Mouse (Mus musculus) cortical plate, adult 2 months (tissue): ENCODE results near the gene Znrf2. TPM values are rescaled to one million over a fixed set of nuclear protein-coding genes. Genes with fewer than 3 reads are reported as not detected.

ENCODE experiments used
- H3K27ac ChIP-seq: fragments of 200-500 bp; 2 replicates; pipeline ENCODE4 v1.5.1; 2012; ENCODE audit warnings: low read length, control low read depth, inconsistent platforms; ENCODE audit not compliant: insufficient read depth
- H3K4me1 ChIP-seq: fragments of 200-500 bp; 2 replicates; pipeline ENCODE4 v1.6.1; 2011; ENCODE audit warnings: low read length; ENCODE audit not compliant: control insufficient read depth, insufficient read depth
- H3K4me3 ChIP-seq: fragments of 200-500 bp; 2 replicates; pipeline ENCODE4 v1.5.1; 2011; ENCODE audit warnings: mild to moderate bottlenecking, low read length, control low read depth; ENCODE audit not compliant: insufficient read depth
- CTCF ChIP-seq: fragments of 200-500 bp; IDR thresholded peaks from 2 replicates; pipeline ENCODE4 v1.5.1; 2011; ENCODE audit warnings: mild to moderate bottlenecking, control low read depth, low read length; ENCODE audit not compliant: insufficient read depth; ENCODE audit errors: extremely low read depth
- POLR2A ChIP-seq: fragments of 200-500 bp; IDR thresholded peaks from 2 replicates; pipeline ENCODE4 v1.6.1; 2011; ENCODE audit warnings: mild to moderate bottlenecking, low read length, control low read depth; ENCODE audit not compliant: insufficient read depth; ENCODE audit errors: extremely low read depth
- polyA plus RNA-seq: library from polyadenylated mRNA; depleted of rRNA; stranded (reverse); fragments of >200 nt; gene quantifications from 2 replicates; pipeline ENCODE4 v1.2.3, GENCODE M21; 2012

The Znrf2 gene
- polyA plus RNA-seq, 1 experiment, result 6.6 TPM

GRCm38 (mm10) chr6:54902547-54902946 is 85.8 kb downstream of the Znrf2 start:
- Histone ChIP-seq H3K27ac (no peak overlapping the region), H3K4me1 (0 out of 2 replicates have a peak, but pooled peaks cover 1% of the 10 kb centered on the region), H3K4me3 (no peak overlapping the region)
- TF ChIP-seq CTCF (no peak), POLR2A (no peak)

- no peaks in the 10 kb centered on the region for H3K4me1 ChIP-seq
- no peak overlapping the region for H3K27ac ChIP-seq
- TF ChIP-seq POLR2A (no peak), CTCF (no peak)
These were observed 89.6 kb downstream of the Znrf2 start for GRCm38 (mm10) chr6:54906053-54907040.

GRCm38 (mm10) chr6:54914977-54915376 is 98.3 kb downstream of the Znrf2 start:
- H3K4me3 ChIP-seq, result no peak overlapping the region
- TF ChIP-seq CTCF, result no peak
- no peak for TF ChIP-seq POLR2A
- no peak overlapping the region for H3K27ac ChIP-seq
- no peaks in the 10 kb centered on the region for H3K4me1 ChIP-seq

More at GRCm38 (mm10) chr6:54906053-54907040, 89.6 kb downstream of the Znrf2 start:
- no peak overlapping the region for H3K4me3 ChIP-seq

- no peak overlapping the region for H3K4me3 ChIP-seq
- TF ChIP-seq CTCF, result no peak
- TF ChIP-seq POLR2A, result no peak
- no peak overlapping the region for H3K27ac ChIP-seq
- no peaks in the 10 kb centered on the region for H3K4me1 ChIP-seq
These were observed 99.4 kb downstream of the Znrf2 start for GRCm38 (mm10) chr6:54916163-54916562.

GRCm38 (mm10) chr6:54916941-54917340 is 100.2 kb downstream of the Znrf2 start:
- no peak overlapping the region for H3K27ac ChIP-seq
- H3K4me1 ChIP-seq, result no peaks in the 10 kb centered on the region
- TF ChIP-seq CTCF, result no peak
- TF ChIP-seq POLR2A, result no peak
- no peak overlapping the region for H3K4me3 ChIP-seq

- H3K27ac ChIP-seq, result no peak overlapping the region
- H3K4me3 ChIP-seq, result no peak overlapping the region
- no peak for TF ChIP-seq POLR2A
- peak; percentile 70 for TF ChIP-seq CTCF
- no peaks in the 10 kb centered on the region for H3K4me1 ChIP-seq
These were observed 100.8 kb downstream of the Znrf2 start for GRCm38 (mm10) chr6:54917523-54917922.

- Histone ChIP-seq H3K4me3 (no peak overlapping the region), H3K27ac (no peak overlapping the region), H3K4me1 (no peaks in the 10 kb centered on the region)
- TF ChIP-seq POLR2A, result no peak
- TF ChIP-seq CTCF, result no peak
These were observed 101.8 kb downstream of the Znrf2 start for GRCm38 (mm10) chr6:54918521-54918920.

- Histone ChIP-seq H3K27ac (no peak overlapping the region), H3K4me1 (no peaks in the 10 kb centered on the region), H3K4me3 (no peak overlapping the region)
- TF ChIP-seq POLR2A, result no peak
- no peak for TF ChIP-seq CTCF
These were observed 107.8 kb downstream of the Znrf2 start for GRCm38 (mm10) chr6:54924538-54924937.

GRCm38 (mm10) chr6:54925736-54926440 is 109.2 kb downstream of the Znrf2 start:
- H3K27ac ChIP-seq, result no peak overlapping the region
- no peak for TF ChIP-seq CTCF
- H3K4me3 ChIP-seq, result no peak overlapping the region
- H3K4me1 ChIP-seq, result no peaks in the 10 kb centered on the region

- Histone ChIP-seq H3K4me3 (no peak overlapping the region), H3K4me1 (no peaks in the 10 kb centered on the region), H3K27ac (no peak overlapping the region)
- TF ChIP-seq POLR2A (no peak), CTCF (no peak)
These were observed 110.2 kb downstream of the Znrf2 start for GRCm38 (mm10) chr6:54926899-54927298.
